Mouse (Mus musculus) retina, postnatal 1 day (tissue): ENCODE results near the gene Rsph3b.
"Not testable (repeated sequence)": the region's sequence is repeated elsewhere in the genome, so short reads cannot be mapped to it uniquely, and the experiment has no call there.

Source experiments
- DNase-seq: peaks from one replicate; pipeline ENCODE4 v3.0.0-alpha.2; 2012

Rsph3b gene

DNA sequence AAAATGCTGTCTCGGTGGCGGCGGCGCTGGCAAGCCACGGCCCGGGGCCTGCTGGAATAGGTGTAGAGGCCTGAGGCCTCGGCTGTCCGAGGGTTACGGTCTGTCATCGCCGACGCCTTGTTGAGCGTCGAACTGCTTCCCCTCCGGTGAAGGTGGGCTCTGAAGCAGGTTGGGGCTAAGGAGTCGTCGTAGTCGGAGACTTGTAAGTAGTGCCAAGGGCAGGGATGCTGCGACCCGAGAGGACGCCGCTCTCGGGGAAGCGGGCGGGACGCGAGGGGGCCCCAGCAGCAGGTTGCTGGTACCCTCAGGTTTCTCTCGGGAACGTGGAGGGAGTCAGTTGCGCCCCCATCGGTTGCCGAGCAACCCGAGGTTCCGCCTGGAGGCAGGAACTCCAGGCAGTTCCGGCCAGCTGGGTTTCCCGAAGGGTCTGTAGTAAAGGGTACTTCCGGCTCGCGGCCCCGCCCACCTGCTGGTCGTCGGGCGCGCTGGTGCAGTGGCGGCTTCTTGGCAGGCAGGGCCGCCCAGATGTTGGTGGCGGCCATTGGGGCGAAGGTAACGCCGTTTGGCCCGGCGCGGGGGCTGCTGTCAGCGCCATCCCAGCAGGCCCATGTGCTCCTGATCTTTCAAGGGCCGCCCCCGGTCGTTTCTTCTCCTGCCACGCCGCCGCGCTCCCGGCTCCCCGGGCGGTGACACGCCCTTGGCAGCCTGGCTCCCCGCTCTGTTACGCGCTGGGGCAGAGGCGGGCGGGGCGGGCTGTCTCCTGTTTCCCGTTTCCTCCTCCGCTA is at the start of gene Rsph3b:
Rsph3b (minus strand) TSS at position 699 of the 785 bp plus-strand sequence.
- DNase-seq: peak; percentile 92

DNA sequence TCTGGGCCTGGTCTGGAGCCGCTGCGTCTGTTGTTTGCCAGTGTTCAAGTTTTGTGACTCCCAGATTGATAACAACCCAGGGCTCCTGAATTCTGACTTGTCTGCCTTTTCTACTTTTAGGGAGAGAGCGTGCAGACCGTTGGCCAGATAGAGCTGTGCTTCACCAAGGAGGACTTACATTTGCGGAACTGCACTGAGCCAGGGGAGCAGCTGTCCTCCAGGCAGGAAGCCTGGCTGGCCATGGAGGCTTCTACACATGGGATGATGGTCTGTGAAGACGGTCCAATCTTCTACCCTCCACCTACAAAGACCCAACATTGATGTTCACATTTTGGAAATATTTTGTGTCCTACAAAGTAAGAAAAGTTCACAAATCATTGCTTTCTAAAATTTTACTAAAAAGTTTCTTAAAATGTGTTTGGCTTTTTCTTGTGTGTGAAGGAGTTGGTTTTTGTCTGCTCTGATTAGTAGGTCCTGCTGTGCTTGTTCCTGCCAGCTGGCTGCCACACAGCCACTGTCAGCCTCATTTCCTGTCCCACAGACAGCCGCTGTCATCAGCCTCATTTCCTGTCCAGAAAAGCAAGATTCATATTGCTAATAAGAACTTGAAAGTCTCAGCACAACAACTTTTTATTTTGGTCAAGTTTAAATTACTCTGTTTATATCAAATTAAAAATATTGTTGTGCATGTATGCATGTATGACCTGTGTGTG is 49.5 kb upstream of the Rsph3b start:
- DNase-seq: not testable (repeated sequence)

DNA sequence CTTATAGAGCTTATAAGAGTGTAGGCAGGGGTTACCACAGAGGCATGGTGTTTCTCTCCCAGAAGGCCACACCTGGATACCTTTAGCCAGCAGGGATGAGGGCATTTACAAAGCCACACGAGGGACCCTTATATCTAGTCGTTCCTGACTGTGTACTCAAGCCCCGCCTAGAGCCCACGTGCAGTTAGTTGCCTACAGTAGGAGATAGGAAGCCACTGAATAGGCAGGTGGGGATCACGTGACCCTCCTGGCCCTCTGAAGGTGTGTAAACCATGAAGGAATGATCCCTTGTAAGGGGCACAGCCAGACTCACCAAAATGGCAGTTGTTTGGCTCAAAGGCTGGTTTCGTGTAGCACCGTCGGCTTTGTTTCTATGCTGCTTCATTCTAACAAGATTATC is 48.3 kb upstream of the Rsph3b start:
- DNase-seq: not testable (repeated sequence)

DNA sequence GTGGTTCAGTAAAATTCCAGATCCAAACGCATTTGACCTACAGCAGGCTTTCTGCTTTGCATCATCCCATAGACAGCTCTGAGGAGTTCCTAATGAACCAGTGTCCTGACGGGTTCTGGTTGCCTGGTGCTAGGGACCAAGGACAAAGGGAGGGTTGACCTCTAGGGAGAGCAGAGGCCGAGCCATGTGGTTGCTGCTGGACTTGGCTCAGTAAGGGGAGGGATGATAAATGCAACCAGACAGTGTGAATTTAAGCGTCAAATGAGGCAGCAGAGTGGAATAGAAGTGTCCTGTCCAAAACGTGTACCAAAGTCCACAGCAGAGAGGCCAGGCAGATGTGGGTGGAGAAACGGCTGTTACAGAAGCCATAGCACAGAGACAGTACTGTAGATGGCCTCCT is 47.0 kb upstream of the Rsph3b start:
- DNase-seq: not testable (repeated sequence)

DNA sequence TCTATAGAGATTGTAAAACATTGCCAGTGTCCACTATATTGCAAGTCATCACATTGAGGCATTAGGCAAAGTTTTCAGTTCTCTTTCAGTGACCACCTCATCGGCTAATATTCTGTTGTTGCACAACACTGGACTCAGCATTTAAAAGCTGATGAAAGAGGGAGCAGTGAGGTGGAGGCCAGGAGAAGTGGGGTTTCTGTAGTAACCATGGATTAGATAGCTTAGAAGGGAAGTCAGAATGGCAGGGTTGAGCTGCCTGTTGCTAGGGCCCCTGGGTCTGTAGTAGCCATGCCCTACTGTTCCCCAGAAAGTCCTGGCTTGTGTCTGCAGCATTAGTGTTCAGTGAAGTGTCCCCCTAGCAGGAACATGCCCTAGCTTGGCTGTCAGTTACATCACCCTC is 37.6 kb upstream of the Rsph3b start:
- not testable (repeated sequence) for DNase-seq

DNA sequence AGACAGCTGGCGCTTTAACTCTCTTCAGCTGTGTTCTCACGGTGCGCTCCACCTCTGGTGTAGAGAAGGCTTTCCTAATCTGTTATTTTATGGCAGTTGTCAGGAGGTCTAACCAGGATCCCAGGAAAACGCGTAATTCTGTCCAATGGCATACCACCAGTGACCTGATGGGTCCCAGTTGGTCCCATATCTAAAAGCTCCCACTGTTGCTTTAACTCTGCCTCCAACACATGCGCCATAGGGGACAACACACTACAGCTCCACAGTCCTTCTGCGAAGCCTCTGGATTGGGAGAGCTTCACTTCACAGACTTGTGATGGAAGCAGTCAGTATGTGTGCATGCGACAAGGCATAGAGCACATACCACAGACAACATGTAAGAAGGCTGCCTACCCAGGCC is 31.7 kb upstream of the Rsph3b start:
- DNase-seq: not testable (repeated sequence)

DNA sequence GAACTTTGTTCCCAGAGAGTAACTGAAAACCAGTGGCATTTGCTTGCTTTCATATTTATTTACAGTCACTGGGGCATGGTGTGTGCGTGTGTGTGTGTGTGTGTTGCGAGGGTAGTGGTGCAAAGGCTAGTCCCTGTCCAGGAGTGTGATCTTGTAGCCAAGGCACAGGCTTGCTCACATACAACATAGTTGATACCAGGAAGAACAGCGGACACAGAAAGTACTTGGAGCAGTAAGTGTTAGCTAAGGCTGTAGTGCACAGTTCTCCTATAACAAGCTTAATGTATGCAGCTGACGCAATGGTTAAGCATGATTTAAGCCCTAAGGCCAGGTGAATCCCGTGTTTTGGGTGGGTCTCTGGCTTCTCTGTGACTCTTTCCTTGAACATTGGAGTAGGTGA is 30.9 kb upstream of the Rsph3b start:
- DNase-seq: not testable (repeated sequence)

DNA sequence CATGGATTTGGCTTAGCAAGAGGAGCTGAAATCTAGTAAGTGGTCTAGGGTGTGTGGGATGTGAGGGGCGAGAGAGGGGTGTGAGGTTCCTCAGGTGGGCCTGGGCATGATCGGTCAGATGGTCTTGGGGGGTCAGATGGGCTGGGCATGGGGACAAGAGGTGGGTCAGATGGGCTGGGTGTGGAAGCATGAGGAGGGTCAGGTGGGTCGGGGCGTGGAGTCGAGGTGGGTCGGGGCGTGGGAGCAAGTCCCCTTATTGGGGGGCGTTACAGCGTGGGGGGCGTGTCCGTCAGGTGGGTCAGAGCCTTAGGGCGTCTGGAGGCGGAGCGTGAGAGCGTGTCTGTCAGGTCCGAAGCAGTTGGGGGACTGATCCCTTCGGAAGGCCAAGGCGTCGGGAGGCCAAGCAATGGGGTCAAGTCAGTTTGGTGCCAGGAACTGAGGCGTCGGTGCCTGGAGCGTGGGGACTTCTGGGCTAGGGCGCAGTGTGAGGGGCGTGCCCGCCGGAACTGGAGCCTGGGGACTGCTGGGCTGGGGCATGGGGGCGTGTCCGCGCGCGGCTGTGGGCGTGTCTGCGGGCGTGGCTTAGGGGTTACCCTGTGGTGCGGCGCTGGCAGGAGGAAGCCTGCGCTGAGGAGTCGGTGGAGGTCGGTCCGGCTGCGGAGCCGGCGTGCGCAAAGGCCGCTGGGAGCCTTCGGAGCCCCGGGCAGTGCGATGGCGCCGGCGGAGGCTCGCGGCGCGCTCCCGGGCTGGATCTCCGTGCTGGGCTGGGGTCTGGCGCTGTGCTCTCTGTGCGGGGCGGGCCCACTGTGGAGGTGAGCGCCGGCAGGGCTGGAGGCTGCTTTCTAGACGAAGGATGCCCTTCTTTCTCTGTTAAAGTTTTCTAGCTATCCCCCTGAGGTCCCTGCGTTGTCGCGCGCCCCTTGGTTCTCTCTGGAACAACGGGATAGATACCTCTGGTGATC is 30.1 kb upstream of the Rsph3b start, which contains the start of gene Gm49721:
Gm49721 (plus strand) TSS at position 618 of the 962 bp plus-strand sequence.
- DNase-seq: peak; percentile 57

DNA sequence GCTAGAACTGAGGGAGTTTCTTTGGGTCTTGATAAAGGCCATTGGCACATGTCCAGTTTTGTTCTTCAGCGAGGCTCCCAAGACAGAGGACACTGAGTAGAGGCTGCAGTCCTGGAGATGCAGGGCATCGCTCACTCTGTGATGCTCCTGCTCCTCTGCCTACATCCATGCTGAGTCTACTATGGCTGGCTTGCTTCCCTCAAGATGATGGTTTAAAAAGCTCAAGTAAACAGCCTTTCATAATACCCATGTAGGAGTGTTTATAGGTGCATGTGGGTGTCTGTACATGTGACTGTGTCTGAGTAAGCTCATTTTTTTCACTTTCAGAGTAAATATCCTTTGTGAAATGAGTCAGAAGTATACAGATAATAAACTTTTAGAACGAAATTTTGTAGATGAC is 26.5 kb upstream of the Rsph3b start:
- DNase-seq: not testable (repeated sequence)

DNA sequence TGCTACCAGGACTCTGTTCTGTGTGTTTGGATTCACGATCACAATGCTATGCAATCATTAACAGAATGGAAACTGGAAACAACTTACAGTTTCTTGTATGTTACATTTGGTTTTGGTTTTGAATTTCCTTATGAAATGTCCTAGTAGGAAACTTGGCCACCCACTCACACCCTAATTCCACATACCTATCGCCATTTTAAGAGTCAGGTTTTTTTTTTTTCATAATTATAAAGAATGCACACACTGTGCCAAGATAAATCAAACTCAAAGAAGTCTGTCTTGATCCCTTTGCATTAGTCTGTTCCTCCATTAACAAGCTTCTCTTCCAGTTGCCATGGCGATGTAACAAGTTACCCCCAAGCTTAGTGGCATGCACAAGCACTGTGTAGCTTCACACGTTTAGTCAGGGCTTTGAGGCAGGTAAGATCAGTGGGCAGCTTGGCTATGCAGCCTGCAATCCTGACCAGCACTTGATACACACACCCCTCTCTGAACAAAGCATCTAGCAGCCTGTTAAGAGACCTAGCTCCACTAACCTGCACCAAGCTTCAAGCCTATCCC is 24.4 kb upstream of the Rsph3b start:
- not testable (repeated sequence) for DNase-seq

DNA sequence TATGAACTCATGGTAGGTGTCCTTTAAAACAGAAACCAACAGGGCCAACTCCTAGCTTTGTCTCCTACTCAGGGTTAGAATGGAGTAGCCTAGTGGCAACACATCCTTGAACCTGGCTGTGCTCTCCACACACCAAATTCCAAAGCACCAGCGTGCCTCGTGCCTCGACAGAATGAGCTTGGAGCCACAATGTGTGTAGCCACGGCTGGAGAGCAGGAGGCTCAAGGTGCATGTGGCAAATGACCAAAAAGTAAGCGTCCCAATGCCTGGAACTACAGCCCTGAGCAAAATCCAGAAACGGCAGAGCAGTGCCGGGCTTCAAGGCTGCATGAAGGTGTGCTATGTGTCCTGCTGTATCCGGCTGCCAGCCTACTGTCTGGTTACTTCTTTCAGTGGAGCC is 22.8 kb upstream of the Rsph3b start:
- DNase-seq: not testable (repeated sequence)

DNA sequence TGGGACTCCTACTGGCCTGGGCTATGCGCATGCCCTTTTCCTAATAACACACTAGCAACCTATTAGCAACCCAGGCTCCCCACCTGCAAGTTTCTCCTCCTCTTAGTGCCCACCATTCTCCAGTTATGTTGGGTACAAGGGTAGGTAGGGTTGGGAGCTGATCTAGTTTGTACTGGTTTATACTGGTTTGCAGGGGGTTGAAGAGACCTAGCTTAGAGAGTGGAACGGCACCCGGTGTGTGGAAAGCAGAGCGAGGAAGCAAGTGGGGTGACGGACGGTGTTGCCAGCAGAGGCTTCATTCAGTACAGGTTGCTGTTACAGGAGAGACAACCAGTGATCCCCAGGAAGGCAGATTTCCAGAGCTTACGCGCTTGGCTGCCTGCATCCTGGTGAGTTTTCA is 21.9 kb upstream of the Rsph3b start, which contains the start of gene Rnaset2b:
Rnaset2b (plus strand) TSS at position 301 of the 400 bp plus-strand sequence.
- DNase-seq: not testable (repeated sequence)

DNA sequence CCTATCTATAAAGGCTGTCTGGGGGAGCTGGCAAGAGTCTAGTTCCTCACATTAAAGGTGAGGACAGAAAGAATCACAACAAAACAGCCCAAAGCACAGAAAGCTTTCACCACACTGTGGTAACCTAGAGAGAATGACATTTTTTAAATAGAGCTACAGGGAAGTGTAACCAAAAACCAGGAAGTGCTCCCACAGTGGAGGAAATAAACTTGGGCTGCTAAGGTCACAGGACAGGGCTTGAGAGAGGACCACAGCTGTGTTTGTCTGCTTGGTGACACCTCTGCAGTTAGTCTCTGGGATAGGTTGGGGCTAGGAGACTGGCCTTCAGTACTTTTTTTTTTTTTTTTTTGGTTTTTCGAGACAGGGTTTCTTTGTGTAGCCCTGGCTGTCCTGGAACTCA is 19.2 kb upstream of the Rsph3b start:
- DNase-seq: not testable (repeated sequence)

DNA sequence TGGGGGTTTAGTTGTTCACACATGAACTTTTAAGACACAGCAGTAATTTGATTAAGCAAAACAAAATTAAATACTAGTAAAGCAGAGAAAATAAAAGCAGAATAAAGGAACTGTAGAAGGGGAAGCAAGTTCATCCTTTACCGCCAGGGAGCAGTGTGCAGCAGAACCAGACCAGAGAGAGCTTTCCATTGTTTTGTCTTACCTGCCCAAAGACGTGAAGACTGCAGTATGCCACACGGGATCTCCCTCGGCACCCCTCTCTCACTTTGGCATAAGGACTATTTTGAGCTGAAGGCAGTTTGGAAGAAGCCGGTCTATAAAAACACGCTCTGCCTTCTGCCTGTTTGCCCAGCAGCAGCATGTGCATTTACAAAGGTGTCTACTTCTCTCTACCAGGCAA is 16.9 kb upstream of the Rsph3b start:
- DNase-seq: peak; percentile 46

DNA sequence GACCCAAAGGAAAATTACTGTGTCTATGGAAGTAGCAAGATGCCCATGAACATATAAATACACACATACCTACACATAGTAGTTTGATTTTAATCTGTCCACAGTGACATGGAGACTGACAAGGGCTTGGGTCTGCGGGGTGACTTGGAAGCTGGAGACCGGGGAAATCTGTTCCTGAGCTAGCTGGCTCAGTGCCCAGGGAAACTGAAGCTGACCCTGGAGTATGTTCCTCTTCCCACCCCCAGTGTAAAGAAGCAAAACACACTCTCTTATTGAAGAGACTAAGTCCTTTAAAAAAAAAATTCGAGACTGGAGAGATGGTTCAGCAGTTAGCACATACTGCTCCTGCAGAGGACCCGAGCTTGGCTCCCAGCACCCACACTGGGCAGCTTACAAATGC is 14.5 kb upstream of the Rsph3b start:
- DNase-seq: not testable (repeated sequence)

DNA sequence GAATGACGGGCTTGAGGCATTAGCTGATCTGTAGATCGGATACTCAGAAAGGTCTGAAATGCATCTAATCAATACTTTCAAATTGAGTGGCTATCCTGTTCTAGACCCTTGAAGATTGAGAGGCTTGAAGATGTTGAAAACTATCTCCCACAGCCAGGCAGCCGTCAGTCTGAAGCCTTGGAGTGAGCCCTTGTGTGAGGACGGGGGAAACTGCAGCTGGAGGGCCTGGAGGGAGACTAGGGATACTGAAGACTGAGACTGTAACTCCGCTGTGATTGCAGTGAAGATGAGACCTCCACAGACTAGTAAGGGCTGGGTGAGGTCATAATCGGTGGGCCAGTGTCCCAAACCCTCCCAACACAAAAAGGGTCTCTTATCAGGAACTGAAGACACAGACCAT is 13.9 kb upstream of the Rsph3b start:
- DNase-seq: not testable (repeated sequence)

DNA sequence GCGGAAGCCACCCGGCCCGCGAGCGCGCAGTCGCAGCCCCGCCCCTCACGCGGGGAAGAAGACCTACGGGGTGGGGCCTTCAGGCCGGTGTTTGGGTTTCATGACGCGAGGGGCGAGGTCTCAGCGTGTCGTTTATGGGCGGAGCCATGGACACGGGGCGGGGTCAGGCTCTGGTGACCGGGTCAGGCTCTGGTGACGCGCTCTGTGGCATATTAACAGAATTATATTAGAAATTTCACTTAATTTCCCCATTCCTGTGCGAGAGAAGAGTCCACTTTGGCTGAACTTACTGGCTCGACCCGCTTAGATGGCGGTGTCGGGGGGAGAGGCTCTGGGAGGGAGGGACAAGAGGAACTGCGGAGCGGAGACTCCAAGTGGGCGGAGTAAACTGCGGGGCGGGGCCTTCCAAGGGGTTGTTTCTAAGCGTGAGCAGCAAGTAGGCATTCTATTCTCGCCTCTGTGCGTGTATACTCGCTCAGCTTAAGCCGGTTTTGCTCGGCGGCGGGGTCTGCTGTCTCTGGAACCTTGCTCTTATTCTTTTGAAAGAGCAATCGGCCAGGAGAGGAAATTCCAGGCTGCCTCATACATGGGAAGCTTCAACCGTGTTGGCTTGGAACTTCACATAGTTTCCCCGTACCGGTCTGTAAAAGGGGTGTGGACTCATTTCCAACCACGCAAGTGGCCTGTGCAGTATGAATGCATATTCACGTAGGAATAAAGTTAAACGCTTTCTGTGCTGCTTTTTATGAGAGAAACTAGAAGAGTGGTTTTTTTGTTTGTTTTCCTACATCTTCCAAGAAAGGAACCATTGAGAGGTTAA is 12.9 kb upstream of the Rsph3b start:
- peak; percentile 30 for DNase-seq

DNA sequence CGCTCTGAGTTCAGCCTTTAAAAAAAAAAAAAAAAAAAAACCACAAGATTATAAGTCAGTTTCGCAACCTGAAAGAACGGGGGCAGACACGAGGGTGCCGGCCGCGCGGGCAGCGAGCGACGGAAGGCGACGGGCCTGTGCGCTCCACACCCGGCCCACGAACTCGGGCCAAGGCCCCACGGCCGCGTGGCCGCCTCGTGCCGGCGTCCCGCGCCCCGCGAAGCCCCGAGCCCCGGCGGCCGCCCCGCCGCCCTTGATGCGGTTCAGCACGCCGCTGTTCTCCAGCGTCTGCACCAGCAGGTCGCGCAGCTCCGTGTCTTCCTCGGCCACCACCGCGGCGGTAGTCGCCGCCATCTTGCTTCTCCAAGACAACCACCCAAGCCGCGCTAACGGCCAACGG is 12.3 kb upstream of the Rsph3b start, which contains the start of gene Tagap1:
Tagap1 (minus strand) TSS at position 381 of the 400 bp plus-strand sequence.
- DNase-seq: peak; percentile 41

DNA sequence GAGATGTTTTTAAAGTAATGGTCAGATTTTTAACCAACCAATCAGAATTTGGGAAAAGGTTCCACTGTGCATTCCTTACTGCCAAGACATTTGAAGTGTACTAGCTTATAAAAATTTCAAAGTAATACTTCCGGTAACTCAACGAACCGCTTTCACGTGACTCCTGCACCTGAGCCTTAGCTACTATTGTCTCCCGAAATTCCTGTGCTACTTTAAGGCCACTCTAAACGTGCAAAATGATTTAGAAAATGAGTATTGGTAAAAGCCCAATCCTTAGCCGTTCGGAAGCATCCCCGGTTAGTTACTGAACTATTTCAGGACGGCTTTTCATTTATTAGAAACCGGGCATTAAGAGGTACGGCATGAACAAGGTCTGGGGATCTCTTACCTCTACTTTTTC is 11.9 kb upstream of the Rsph3b start:
- not testable (repeated sequence) for DNase-seq

DNA sequence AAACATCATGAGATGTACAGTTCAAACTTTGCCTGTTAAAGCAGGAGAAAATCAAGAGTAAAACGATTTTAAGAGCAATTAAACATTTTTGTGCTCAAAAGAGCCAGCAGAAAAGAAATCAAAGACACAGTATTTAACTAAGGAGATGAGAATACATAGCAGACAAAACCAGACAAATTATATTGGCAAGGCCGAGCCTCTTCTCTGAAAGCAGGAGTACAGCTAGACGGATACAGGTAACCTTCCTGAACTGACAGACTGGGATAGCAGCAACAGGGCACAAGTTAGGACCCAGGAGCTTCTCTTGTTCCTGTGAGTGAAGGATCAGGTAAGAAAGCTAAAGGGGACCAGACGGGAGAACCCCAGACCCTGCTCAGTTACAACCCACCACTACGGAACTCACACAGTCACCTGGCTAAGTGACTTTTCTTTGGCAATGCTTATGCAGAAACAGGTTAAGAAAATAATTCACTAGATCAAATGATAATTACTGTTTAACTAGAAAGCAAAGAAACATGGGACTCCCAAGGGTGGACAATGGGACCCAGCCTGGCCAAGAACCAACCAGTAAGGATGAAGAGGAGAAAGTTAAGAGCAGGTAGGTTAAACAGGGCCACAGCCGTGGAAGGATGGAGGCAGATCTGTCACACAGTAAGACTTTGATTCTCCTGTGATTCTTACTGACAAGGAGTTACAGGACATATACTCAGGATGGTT is 11.2 kb upstream of the Rsph3b start:
- DNase-seq: not testable (repeated sequence)

DNA sequence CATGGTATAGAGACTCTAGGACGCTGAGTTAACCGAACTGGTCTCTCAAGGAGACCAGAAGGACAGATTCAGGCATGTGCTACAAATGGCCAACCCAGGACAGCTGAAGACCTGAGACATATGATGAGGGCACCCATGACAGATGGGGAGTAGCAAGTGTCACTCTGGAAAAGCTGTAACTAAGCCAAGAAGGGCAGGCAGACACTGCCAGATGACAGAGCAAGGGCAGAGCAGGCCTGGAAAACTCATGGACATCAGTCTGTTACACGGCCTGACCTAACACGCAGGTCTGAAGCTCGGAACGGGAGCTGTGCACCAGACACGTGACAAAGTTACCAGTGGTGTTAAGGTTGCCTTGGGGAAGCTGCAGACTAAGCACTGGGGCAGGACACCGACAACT is 10.4 kb upstream of the Rsph3b start:
- not testable (repeated sequence) for DNase-seq
